Mouse (Mus musculus) thymus, postnatal 10 days (tissue): Measurements from ENCODE around the gene Rpl36a.
A peak's percentile ranks its signal among the peaks of the same experiment; 100 is the strongest.

Source experiments
- DNase-seq, 2 experiments: peaks; one replicate each; pipeline ENCODE4 v3.0.0; 2021; ENCODE audit warnings: low spot score in 2 of 2

The Rpl36a gene

GRCm38 (mm10) chrX:134585103-134586002, at the start of gene Rpl36a:
Rpl36a (plus strand) TSS chrX:134585654.
- DNase-seq: peak; percentile 86 to 87

GRCm38 (mm10) chrX:134539795-134540194, 45.7 kb upstream of the Rpl36a start:
- DNase-seq: peak in 1 of 2 experiments; percentile 5

GRCm38 (mm10) chrX:134540414-134541135, 44.9 kb upstream of the Rpl36a start:
- DNase-seq: no peak

- peak; percentile 27 to 48 for DNase-seq
Measured at GRCm38 (mm10) chrX:134541145-134541954, 44.1 kb upstream of the Rpl36a start, which contains the start of gene Timm8a1. Timm8a1 (minus strand) TSS chrX:134541865.

- no peak for DNase-seq
Measured at GRCm38 (mm10) chrX:134541955-134542308, 43.5 kb upstream of the Rpl36a start.

- no peak for DNase-seq
Measured at GRCm38 (mm10) chrX:134547330-134547729, 38.1 kb upstream of the Rpl36a start.

GRCm38 (mm10) chrX:134550903-134551302, 34.6 kb upstream of the Rpl36a start:
- peak in 1 of 2 experiments; percentile 33 for DNase-seq

- no peak for DNase-seq
Measured at GRCm38 (mm10) chrX:134553326-134553725, 32.1 kb upstream of the Rpl36a start.

GRCm38 (mm10) chrX:134554425-134554824, 31.0 kb upstream of the Rpl36a start:
- no peak for DNase-seq

- no peak for DNase-seq
Measured at GRCm38 (mm10) chrX:134564326-134564725, 21.1 kb upstream of the Rpl36a start.

GRCm38 (mm10) chrX:134566536-134567222, 18.8 kb upstream of the Rpl36a start:
- peak in 1 of 2 experiments; percentile 8 for DNase-seq

GRCm38 (mm10) chrX:134577896-134578295, 7.6 kb upstream of the Rpl36a start:
- no peak for DNase-seq

- no peak for DNase-seq
Measured at GRCm38 (mm10) chrX:134580528-134581305, 4.7 kb upstream of the Rpl36a start.

GRCm38 (mm10) chrX:134582270-134582669, 3.2 kb upstream of the Rpl36a start:
- no peak for DNase-seq

GRCm38 (mm10) chrX:134582888-134583669, 2.4 kb upstream of the Rpl36a start, which contains the start of gene Btk:
Btk (minus strand) TSS chrX:134583570.
- DNase-seq: no peak

- no peak for DNase-seq
Measured at GRCm38 (mm10) chrX:134586447-134586846, 993 bp downstream of the Rpl36a start.

GRCm38 (mm10) chrX:134588261-134588660, 2.8 kb downstream of the Rpl36a start:
- no peak for DNase-seq

GRCm38 (mm10) chrX:134588997-134589396, 3.5 kb downstream of the Rpl36a start:
- DNase-seq: no peak

- no peak for DNase-seq
Measured at GRCm38 (mm10) chrX:134589836-134590235, 4.4 kb downstream of the Rpl36a start.
